Mouse (Mus musculus): ENCODE data around the gene Wdr26.

GRCm38 (mm10) chr1:181125916-181126315, 85.9 kb downstream of the Wdr26 start:
- TF ChIP-seq CTCF (IDR thresholded peaks at IDR 0.05; ENCODE audit: control insufficient read depth, insufficient read depth, insufficient read length) = no peak
- no peak for TF ChIP-seq CEBPB (IDR thresholded peaks at IDR 0.05; ENCODE audit: low read depth)
- TF ChIP-seq USF1 (IDR thresholded peaks at IDR 0.05; ENCODE audit: low read depth) = no peak
- no peak for TF ChIP-seq MAX (IDR thresholded peaks at IDR 0.05)
- no peak for TF ChIP-seq FOSL1 (IDR thresholded peaks at IDR 0.05; ENCODE audit: insufficient read depth, low read length, poor library complexity, severe bottlenecking)
- no peak for TF ChIP-seq MYOD1 (IDR thresholded peaks at IDR 0.05; ENCODE audit: control insufficient read depth, insufficient read length, low read depth)
- TF ChIP-seq MYOG (IDR thresholded peaks at IDR 0.05; ENCODE audit: control insufficient read depth, extremely low read depth, insufficient read length) = no peak

Data from C2C12 (cell line).